Mouse (Mus musculus): ENCODE results near the gene Sik1. TPM values are rescaled to one million over a fixed set of nuclear protein-coding genes. Genes with fewer than 3 reads are reported as not detected.

The Sik1 gene
- polyA plus RNA-seq, 1 experiment: 23.1 TPM

DNA sequence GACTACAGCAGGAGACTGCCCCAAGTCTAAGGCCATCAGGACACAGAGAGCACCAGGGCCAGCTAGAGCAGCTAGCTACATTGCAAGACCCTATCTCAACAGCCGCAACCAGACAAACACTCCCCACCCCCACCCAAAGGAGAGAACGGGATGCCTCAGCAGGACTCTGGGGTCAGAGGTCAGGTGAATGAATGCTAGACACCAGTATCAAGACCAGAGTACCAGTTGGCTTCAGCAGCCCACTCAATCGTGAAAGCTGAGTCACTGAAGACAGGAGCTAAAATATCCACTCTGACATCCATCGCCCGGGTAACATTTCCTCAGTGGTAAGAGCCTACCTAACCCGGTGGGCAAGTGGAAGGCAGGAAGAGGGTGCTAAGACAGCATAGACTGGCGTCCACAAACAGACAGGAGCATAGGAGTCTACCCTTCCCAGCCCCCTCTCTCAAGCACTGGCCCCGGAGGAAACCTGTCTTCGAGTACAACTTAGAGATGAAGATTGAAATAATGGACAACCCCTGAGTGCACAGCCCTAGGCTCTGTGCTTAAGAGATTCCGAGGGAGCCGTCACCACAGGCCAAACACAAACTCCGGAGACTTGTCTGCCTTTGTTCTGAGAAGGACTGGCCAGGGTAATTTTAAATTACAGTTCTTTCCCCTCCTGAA, 2.7 kb downstream of the Sik1 start:
- TF ChIP-seq GATA1 (IDR thresholded peaks at IDR 0.05; ENCODE audit: low read length): no peak

DNA sequence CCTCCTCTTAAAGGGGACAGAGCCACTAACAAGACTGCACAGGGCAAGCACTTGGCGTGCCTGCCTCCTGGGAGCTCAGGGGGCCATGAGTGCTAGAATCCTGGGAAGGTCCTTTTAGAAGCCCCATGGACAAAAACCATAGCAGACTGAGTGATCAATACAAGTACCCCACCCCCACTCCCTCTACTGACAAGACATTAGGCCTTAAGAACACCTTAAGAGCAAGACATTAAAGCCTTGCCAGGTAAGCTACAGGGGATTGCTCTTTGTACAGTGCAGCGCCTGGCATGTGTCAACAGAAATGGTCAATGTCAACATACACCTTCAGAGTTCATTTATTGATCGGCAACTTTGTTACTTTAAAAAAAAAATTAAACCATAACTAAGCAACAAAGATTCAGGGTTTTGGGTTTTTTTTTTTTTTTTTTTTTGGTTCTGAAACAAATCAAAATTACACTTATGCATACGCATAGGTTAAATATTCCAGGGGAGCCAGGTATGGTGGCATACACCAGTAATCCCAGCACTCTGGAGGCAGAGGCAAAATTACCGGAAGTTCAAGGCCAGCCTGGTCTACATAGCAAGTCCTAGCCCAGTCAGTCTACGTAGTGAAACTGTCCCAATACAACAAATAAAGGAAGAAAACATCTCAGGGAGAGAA, 3.7 kb downstream of the Sik1 start:
- no peak for TF ChIP-seq GATA1 (IDR thresholded peaks at IDR 0.05; ENCODE audit: low read length)

DNA sequence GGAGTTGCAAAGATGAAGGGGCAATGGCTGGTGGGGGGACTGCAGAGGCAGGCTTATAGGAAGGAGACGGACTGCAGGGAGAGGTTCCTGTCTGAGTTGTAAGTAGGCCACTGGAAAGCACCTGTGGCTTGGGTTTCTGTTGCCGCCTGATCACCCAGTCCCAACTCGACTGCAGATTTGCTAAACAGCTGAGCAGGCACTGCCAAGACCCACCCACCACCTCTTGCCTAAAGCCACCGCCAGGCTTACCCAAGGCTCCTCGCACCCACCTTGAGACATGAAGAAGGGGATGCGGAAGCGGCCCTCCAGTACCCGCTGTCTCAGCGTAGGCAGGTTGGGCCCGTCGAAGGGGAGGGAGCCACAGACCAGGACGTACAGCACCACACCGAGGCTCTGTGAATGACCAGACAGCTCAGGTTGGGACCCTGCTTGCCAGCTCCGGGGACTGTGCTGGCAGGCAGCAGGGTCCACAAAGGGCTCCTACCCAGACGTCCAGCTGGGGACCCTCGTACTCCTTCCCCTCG, 5.1 kb downstream of the Sik1 start:
- no peak for TF ChIP-seq GATA1 (IDR thresholded peaks at IDR 0.05; ENCODE audit: low read length)

DNA sequence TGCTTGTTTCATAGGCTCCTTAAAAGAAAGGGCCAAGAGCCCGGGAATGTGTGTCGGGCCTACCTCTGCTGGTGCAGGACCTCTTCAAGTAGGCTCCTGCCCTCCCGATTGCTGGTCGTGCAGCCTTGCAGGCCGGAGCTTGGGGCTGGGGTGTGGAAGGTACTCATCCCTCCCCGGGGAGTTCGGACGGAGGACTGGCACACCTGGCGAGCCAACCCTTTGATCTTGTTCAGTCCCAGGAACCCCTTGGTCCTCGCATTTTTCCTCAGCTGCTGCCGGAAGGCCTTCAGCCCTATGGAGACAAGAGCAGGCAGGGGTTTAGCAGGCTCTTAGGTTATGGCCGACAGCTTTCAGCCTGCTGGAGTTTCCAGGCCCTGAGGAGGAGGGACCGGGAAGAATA, 8.6 kb downstream of the Sik1 start:
- no peak for TF ChIP-seq GATA1 (IDR thresholded peaks at IDR 0.05; ENCODE audit: low read length)

DNA sequence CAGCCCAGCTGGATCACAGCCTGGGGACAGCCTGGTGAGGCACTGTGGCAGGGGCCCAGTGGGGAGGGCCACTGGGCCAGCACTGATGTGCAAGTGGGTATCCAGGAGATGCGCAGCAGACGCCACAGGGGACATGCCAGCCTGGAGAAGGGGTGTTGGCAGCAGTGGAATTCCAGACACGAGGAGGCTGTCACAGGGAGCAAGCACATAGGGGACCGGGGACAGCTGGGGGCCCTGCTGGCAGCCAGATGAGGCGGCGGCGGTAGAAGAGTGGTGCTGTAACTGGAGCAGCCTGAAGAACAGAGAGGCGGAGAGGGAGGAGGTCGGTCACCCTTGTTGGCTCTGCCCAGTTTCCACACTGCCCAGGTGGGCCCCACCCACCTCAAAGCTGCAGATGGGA, 9.3 kb downstream of the Sik1 start:
- no peak for TF ChIP-seq GATA1 (IDR thresholded peaks at IDR 0.05; ENCODE audit: low read length)

DNA sequence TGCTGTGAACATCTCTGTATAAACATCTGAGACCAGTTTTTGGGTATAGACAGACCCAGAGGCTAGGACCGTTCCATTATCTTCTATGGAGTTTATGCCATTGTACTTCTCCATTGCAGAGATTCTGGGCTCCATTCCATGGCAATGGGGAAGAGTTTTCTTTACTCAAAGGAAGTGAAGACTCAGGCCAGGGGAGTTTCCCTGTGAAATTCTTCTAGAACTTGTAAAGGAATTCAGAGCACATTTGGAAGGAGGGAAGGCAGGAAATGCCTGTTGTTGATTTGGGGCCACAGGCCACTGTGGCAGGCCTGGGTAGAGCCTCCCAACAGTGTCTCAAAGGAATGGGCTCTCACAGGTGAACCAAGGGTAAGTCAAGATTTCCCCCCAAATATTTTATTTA, 11.7 kb downstream of the Sik1 start:
- TF ChIP-seq GATA1 (IDR thresholded peaks at IDR 0.05; ENCODE audit: low read length): no peak

DNA sequence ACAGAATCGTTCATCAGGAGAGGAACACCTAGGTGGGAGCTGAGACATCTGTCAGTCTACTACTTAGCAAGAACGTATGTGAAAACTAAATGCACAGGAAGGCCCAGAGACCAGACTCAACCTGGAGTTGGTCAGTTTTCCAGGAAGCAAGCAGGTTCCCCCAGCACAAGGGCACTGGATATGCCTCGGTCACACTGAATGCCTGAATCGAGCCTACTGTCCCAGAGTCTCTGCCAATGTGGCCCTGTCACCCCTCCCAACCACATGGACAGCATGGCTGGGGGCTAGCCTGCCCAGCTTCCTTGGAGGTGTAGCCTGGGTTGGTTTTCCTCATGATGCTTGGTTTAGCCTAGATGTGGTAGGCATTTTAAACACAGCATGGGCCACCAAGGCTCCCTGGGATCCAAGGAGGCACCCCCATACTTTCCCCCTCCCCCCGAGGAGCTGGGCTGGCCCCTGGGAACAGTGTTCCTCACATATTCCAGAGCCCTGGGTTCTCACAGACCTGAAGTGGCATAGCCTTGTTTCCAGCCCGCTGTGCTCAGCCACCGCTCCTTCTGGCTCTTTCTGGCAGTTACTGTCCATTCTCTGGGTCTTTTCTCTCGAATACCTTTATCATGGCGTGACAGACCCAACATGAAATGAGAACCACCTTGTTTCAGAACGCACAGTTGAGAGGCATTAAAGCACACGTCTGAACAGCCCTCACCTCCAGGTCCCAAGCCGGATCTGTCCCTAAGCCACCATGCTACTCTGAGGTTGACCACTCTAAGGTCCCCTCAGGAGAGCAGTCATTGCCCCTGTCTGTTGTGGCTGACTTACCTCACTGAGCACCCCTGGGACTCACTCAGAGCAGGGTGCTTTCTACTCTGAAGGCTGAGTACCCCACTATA, 12.4 kb downstream of the Sik1 start:
- no peak for TF ChIP-seq GATA1 (IDR thresholded peaks at IDR 0.05; ENCODE audit: low read length)

DNA sequence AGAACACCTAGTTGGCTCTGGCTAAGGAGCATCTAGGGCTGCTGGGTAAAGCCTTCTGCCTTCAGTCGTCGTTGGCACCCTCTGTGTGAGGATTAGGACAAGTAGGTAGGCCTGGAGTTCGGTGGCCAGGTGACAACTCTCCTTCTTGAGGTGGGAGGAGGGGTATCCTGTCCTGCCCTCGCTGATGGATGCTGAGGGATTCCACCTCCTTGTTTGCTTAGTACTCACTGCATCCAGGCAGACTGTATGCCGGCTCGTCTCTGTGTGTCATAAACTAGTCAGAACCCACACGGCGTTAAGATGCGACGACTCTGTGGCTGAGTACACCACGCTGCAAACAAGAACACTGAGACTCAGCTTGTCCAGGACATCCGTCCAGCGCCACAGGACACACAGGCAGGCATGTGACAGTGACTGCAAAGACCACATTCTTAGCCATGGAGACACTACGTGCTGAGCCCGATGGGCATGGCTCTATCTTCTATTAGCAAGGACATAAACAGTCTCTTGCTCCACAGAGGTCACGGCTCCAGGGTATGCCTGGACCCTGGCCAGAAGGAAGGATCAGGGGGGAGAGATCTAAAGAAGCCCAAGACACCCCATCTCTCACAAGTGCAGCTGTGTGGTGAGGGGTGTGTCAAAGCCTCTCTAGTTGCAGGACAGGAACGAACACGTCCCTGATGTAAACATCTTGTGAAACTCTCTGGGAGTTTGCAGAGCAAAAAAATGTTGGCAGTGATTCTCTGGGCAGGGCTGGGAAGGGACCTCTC, 13.6 kb downstream of the Sik1 start:
- TF ChIP-seq GATA1 (IDR thresholded peaks at IDR 0.05; ENCODE audit: low read length): no peak

DNA sequence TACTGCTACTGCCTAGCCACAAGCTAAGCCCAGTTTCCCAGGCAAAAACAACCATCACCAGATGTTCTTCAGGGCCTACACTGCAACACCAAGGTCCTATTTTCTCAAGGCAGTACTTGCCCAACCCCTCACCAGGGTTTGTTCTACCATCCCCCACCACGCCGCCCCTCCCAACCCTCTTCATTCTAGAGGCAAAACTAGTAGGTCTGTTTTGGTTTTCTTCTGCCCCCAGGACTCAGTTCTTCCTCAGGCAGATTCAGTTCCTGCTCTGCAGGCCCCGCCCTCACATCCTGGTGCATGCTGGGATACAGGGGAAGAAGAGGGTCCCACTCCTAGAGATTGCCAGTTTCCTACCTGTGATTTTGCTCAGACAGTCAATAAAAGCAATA, 14.2 kb downstream of the Sik1 start:
- no peak for TF ChIP-seq GATA1 (IDR thresholded peaks at IDR 0.05; ENCODE audit: low read length)

DNA sequence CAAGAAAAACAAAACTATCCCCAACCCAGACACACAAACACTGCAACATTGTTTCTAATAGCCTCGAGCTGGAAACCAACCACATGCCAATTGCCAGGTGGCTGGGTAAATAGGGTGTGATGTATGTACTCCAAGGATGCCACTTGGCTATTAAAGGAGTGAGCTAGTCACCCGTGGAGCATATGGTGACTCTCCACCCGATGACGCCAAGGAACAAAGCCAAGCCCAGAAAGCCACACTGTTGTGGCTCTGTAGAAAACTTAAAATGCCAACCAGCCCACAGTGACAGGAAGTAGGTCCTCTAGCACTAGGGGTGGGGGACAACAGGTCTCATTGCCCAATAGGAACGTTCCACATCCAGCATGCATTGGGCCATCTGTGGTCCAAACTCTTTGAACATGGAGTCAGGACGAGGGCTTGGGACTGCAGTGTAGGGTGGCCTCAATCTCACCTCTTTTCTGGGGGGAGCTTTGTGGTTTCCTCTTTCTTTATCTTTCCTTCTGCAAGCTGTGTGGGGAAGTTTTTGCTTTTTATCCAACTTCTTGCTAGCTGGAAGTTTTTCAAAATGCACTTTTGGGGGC, 15.1 kb downstream of the Sik1 start:
- TF ChIP-seq GATA1 (IDR thresholded peaks at IDR 0.05; ENCODE audit: low read length): no peak

DNA sequence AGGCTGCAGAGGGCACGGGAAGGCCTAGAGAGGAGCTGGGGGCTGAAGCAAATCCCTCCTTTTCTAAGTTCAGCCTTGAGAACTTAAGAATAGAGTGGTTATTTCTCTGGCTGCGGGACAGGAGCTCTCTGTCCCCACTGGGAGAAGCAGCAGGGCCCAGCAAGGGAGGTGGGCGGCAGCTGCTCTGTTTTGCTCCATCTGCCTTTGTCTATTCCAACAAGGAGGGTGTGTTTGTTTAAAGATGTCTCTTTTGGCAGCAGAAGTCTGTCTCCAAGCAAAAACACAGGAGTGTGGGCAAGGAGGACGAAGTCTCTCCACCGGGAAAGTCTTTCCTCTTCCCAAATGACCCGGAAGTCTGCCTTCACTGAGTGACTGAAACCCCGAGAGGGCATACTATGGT, 18.8 kb downstream of the Sik1 start:
- TF ChIP-seq GATA1 (IDR thresholded peaks at IDR 0.05; ENCODE audit: low read length): no peak

DNA sequence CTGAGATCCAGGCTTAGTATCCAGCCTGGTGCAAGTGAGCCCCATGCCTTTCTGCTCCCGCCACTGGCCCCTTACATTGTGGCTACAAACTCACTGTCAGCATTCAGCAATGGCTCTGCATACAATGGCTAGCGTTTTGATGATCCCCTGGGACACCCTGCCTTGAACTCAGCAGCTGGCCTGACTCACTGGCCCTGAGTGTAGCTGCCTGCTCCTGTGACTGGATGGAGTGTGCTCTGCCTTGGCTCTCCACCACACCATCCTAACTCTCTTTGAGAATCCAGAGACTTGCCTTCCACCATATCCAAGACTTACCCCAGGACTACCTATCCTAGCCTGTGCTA, 19.4 kb downstream of the Sik1 start:
- no peak for TF ChIP-seq GATA1 (IDR thresholded peaks at IDR 0.05; ENCODE audit: low read length)

DNA sequence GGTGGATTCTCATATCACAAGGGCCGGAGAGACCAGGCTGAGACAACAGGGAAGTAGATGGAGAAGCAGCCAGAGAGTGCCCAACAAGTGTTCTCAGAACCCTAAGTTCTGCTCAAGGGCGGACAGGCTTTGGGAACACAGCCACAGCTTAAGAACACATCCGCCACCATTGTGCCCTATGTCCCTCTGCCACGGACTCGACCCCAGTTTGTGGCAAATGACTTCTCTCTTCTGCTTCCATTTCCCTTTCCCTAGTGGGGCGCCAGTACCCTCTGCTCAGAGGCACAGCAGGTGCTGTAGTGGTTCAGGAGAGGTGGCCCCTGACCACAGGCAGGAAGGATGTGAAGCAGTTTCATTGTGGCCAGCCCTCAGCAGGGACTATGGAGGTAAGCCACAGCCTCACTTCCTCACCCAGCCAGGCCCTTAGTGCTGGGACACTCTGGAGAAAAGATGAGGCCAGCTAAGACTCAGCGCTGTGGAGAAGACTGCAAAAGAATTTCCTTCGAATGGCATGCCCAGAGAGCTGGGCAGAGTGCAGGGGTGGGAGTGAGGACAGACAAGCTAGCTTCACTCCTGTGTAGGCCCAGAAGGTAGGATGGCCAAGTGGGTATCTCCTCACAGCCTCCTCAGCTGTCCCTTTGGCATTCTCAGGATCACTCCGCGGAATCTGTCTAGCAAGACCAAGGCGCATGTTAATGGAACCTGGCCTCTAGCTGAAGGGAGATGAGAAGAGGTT, 19.9 kb downstream of the Sik1 start:
- TF ChIP-seq GATA1 (IDR thresholded peaks at IDR 0.05; ENCODE audit: low read length): no peak

DNA sequence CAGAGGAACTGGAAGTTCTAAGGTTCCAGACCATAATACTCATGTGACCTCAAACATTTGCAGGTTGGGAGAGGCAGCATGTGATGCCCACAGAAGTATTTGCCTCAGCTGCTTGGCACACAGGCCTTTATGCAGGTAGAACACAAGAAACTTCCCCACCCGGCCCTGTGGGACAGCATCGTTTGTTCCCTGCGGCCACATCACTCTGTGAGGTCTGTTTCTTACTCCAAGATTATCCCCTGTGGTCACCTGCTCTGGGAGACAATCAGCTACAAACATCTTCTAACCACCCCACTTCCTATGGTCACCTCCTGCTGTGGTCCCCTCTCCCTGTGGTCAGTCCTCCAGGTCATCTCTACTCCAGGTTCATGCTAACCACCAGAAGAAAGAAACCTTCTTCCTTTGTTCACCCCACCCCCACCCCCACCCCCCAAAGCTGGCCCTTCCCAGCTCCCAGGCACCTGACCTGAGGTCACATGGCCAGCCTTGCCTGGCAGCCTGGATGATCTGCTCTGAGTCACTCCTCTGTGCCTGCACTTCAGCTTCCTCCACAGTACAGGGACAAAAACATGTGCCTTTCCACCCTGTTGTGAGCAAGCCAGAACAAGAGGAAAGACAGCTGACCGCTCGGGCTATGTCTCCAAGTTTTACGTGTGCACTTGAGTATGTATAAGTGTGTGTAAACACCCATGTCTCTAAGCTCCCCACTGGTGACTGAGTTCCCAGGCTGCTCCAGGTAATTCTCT, 21.1 kb downstream of the Sik1 start:
- TF ChIP-seq GATA1 (IDR thresholded peaks at IDR 0.05; ENCODE audit: low read length): no peak

Measured in G1E-ER4 (cell line).